Mouse (Mus musculus) liver, postnatal 0 days (tissue): ENCODE measurements around the gene Uqcc3. TPM values are rescaled to one million over a fixed set of nuclear protein-coding genes. Genes with fewer than 3 reads are reported as not detected.

ENCODE experiments used
- ATAC-seq: fragments of 200-750 bp; cut with Nextera tagmentation; 2 replicates; pipeline ENCODE4 v1.8.0; 2017; ENCODE audit warnings: mild to moderate bottlenecking, moderate library complexity
- DNase-seq: peaks from one replicate; pipeline ENCODE4 v3.0.0-alpha.2; 2016
- H3K27ac ChIP-seq: fragments of 300-500 bp; sonication (generic); 2 replicates; pipeline ENCODE4 v1.5.1; 2014; ENCODE audit warnings: antibody characterized with exemption, moderate library complexity, mild to moderate bottlenecking, low read depth
- H3K27me3 ChIP-seq: fragments of 300-500 bp; sonication (generic); 2 replicates; pipeline ENCODE4 v1.6.1; 2014; ENCODE audit warnings: low read length, control low read depth, mixed read lengths; ENCODE audit not compliant: insufficient read depth
- H3K36me3 ChIP-seq: fragments of 300-500 bp; sonication (generic); replicated peaks from 2 replicates; pipeline ENCODE4 v1.6.1; 2014; ENCODE audit warnings: mild to moderate bottlenecking, control low read depth, low read length, moderate library complexity, mixed read lengths; ENCODE audit not compliant: insufficient read depth
- H3K4me1 ChIP-seq: fragments of 300-500 bp; sonication (generic); 2 replicates; pipeline ENCODE4 v1.6.1; 2014; ENCODE audit warnings: antibody characterized with exemption, mild to moderate bottlenecking, control low read depth; ENCODE audit not compliant: insufficient read depth
- H3K4me2 ChIP-seq: fragments of 300-500 bp; sonication (generic); 2 replicates; pipeline ENCODE4 v1.6.1; 2014; ENCODE audit warnings: low read depth, mild to moderate bottlenecking, low read length, moderate library complexity, mixed read lengths
- H3K4me3 ChIP-seq: fragments of 300-500 bp; sonication (generic); 2 replicates; pipeline ENCODE4 v1.5.1; 2014; ENCODE audit warnings: low read depth, low read length
- H3K9ac ChIP-seq: fragments of 300-500 bp; sonication (generic); replicated peaks from 2 replicates; pipeline ENCODE4 v1.6.1; 2014; ENCODE audit warnings: mild to moderate bottlenecking, moderate library complexity
- H3K9me3 ChIP-seq: fragments of 300-500 bp; sonication (generic); 2 replicates; pipeline ENCODE4 v1.6.1; 2016; ENCODE audit warnings: mild to moderate bottlenecking, control low read depth, low read length, mixed read lengths
- CTCF ChIP-seq: sonication (generic); IDR thresholded peaks from 2 replicates; pipeline ENCODE4 v1.5.1; 2016; ENCODE audit warnings: antibody characterized with exemption, low read depth
- EP300 ChIP-seq: IDR thresholded peaks from 2 replicates; pipeline ENCODE4 v1.6.1; 2016; ENCODE audit warnings: antibody characterized with exemption, low read depth, mild to moderate bottlenecking
- WGBS: fragments of 180-500 bp; shearing (Covaris S2); extraction: QIAGEN DNeasy Blood & Tissue Kit; methylation state at CpG from one replicate; pipeline ENCODE4 v1.1.7; 2014; ENCODE audit not compliant: insufficient replicate concordance; 5-methylcytosine and 5-hydroxymethylcytosine counted together
- polyA plus RNA-seq: library from polyadenylated mRNA; unstranded; fragments of >200 nt; fragmentation: Nextera tagmentation; extraction: Ambion mirVana; gene quantifications from 2 replicates; pipeline ENCODE4 v1.2.1, GENCODE M21; 2015

Uqcc3 gene
- polyA plus RNA-seq, 1 experiment from 2014 or later: 48.6 TPM

DNA sequence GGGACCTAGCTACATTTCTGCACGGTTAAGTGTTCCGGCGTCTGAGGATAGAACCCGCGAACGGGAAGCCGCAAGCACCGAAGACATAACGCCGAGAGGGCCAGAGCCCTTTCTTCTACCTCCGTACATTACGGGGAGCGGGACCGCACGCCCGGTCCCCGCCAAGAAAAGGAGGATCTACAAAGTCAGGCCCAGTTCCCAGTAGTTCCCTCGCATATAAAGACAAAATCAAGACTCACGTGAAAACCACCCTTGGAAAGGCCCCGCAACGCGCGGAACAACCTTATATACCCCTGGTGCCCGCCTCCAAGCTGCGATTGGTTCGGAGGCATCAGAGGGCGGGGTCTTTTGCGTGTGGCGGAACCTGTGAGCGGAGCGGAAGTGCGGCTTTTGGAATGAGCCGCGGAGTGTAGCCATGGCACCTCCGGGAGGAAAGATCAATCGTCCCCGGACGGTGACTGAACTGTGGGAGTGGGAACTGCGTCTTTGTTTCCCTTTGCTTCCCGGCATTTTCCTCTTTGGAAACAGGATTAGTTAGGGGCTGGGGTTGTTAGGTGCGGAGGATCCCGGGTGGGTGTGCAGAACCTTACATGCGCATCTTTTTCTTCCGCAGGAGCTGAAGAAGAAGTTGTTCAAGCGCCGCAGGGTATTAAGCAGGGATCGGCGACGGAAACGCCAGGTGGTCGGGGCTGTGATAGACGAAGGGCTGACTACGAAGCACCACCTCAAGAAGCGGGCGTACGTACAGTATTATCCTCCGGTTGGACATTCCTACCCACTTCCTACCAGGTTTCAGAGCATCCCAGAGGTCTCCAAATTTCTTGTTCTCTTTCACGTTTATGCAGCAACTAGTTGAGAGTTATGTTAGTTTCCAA is 8.0 kb upstream of the Uqcc3 start, which contains the start of the genes 1810009A15Rik and Gm49416:
TSS of gene 1810009A15Rik (plus strand) at position 343 of the 875 bp plus-strand sequence.
TSS of gene Gm49416 (plus strand) at position 416 of the 875 bp plus-strand sequence.
- DNase-seq (peak; percentile 97), ATAC-seq (peak; percentile 94)
- peak within 1 kb of the TSS; percentile 79 for H3K27ac ChIP-seq
- H3K4me1 ChIP-seq: peaks cover 17% of the 10 kb centered on the region
- WGBS: under 1% methylated on average over 58 of the region's 58 CpGs
- H3K4me2 ChIP-seq: peak within 1 kb of the TSS; percentile 70
- TF ChIP-seq CTCF (no peak), EP300 (no peak)
- H3K4me3 ChIP-seq: peak within 1 kb of the TSS; percentile 61
- peak within 1 kb of the TSS; percentile 69 for H3K9ac ChIP-seq
- no peaks in the 10 kb centered on the region for H3K9me3 ChIP-seq
- no peaks in the 10 kb centered on the region for H3K27me3 ChIP-seq
- H3K36me3 ChIP-seq: peaks cover 10% of the 10 kb centered on the region; the same call in 1 of the 2 replicates

DNA sequence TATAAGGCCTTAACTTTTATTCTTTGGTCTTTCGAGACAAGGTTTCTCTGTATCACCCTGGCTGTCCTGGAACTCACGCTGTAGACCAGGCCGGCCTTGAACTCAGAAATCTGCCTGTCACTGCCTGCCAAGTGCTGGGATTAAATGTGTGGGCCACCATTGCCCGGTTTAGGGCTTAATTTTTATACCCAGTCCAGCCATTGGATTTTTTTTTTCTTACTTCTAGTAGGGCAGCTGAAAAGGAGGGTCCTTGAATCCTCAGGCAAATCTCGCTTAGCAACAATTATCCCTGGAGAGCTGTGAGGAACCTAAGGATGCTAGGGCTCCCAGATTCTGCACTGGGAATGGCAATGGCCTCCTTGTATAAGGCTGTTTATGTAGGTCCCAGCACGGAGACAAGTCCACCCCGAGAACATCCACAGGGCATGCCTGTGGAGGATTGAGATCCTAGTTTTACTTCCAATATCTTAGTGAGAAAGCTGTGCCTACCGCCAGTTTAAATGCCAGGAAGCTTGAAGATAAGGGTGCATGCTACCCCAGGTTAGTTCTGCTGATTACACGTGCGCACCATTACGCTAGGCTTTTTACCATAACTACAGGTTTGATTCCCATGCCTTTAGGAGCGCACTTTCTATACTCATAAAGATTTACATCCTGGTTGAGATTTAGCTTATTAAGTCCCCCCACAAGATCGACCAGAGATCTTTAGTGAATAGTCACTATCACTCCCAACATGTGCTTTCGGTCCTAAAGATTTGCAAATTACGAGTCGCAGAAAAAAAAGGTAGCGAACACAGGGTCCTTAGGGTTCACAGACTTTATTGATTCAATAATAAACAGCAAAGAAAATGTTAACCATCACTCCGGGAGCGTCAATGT is 7.1 kb upstream of the Uqcc3 start:
- WGBS: 16% methylated on average over 19 of the region's 19 CpGs
- TF ChIP-seq EP300 (no peak), CTCF (no peak)
- Histone ChIP-seq H3K27ac (peak overlapping the region; percentile 79), H3K9ac (peak overlapping the region; percentile 69), H3K36me3 (peaks cover 10% of the 10 kb centered on the region; the same call in 1 of the 2 replicates), H3K9me3 (no peaks in the 10 kb centered on the region), H3K4me1 (peaks cover 15% of the 10 kb centered on the region), H3K27me3 (no peaks in the 10 kb centered on the region), H3K4me2 (peak overlapping the region; percentile 70), H3K4me3 (peak overlapping the region; percentile 61)
- no peak for DNase-seq
- no peak for ATAC-seq

GRCm38 (mm10) chr19:8886916-8887584 is 6.3 kb upstream of the Uqcc3 start:
- H3K36me3 ChIP-seq: peaks cover 10% of the 10 kb centered on the region; the same call in 1 of the 2 replicates
- DNase-seq (no peak), ATAC-seq (no peak)
- no peaks in the 10 kb centered on the region for H3K27me3 ChIP-seq
- peaks cover 15% of the 10 kb centered on the region for H3K4me1 ChIP-seq
- 56% methylated on average over 1 of the region's 1 CpGs for WGBS
- H3K9ac ChIP-seq: no peak overlapping the region
- no peaks in the 10 kb centered on the region for H3K9me3 ChIP-seq
- TF ChIP-seq CTCF (no peak), EP300 (no peak)
- H3K27ac ChIP-seq: peak overlapping the region; percentile 79; the same call in 1 of the 2 replicates
- peak overlapping the region; percentile 70 for H3K4me2 ChIP-seq
- H3K4me3 ChIP-seq: no peak overlapping the region

DNA sequence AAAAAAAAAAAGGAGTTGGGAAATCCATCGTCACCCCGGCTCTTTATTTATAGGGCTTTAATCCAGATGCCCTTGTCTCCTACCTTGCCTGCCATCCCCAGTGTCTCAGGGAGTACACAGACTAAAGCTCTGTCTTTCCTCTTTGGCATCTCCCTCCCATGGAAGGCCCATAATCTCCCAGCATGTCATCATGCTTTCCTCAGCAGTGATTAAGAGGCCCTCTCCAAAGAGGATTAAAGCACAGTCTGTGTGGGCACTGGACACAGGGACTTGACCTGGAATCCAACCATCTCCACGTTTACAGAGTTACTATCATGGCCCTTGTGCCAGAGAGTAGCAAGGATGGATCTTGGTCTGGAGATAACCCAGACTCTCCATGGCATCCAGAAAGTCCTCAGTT is 2.9 kb upstream of the Uqcc3 start, which contains the start of the genes Lbhd1 and Gm49403:
TSS of gene Lbhd1 (plus strand) at position 117 of the 400 bp plus-strand sequence.
TSS of gene Gm49403 (plus strand) at position 315 of the 400 bp plus-strand sequence.
- Histone ChIP-seq H3K4me1 (peaks cover 18% of the 10 kb centered on the region), H3K9me3 (no peaks in the 10 kb centered on the region), H3K36me3 (no peaks in the 10 kb centered on the region), H3K27ac (no peak within 1 kb of the TSS), H3K4me2 (no peak within 1 kb of the TSS), H3K9ac (no peak within 1 kb of the TSS), H3K27me3 (no peaks in the 10 kb centered on the region), H3K4me3 (no peak within 1 kb of the TSS)
- DNase-seq (no peak), ATAC-seq (no peak)
- whole genome bisulfite sequencing: 79% methylated on average over 3 of the region's 3 CpGs
- TF ChIP-seq EP300: no peak
- no peak for TF ChIP-seq CTCF

DNA sequence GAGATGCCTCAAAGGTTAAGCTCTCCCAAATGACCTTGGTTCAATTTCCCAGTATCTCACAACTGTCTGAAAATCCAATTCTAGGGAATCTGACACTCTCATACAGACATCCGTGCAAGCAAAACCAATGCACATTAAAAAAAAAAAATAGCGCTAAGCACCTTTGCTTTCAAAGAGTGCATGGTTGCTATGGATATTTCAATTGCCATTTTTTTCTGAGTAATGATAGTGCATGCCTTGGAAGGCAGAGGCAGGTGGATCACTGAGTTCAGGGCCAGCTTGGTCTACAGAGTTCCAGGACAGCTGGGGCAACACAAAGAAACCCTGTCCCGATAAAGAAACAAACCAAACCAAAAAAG is 290 bp upstream of the Uqcc3 start:
- Histone ChIP-seq H3K4me3 (peak overlapping the region; percentile 94), H3K4me2 (peak overlapping the region; percentile 98), H3K36me3 (peaks cover 11% of the 10 kb centered on the region), H3K27me3 (no peaks in the 10 kb centered on the region), H3K4me1 (peaks cover 10% of the 10 kb centered on the region), H3K9me3 (no peaks in the 10 kb centered on the region), H3K27ac (no peak overlapping the region), H3K9ac (peak overlapping the region; percentile 53)
- whole genome bisulfite sequencing: 8% methylated on average over 3 of the region's 3 CpGs
- DNase-seq (no peak), ATAC-seq (no peak; the same call in 1 of the 2 replicates)
- TF ChIP-seq EP300 (no peak), CTCF (no peak)
